ENCODE assay signal across 7 mouse cellular contexts in genomic region chr14:53080556-53080955, GRCm38 (mm10).
DNase-seq lines count a peak whose midpoint lies in the region; ATAC-seq and TF ChIP-seq lines count a peak whose summit lies in the region.
"Not testable (repeated sequence)": the region's sequence is repeated elsewhere in the genome, so short reads cannot be mapped to it uniquely, and the experiment has no call there.

No protein-coding gene starts in this region.

- H3K9ac ChIP-seq in MEL (ENCODE audit: control insufficient read depth, low read depth, low read length, poor library complexity, severe bottlenecking): not testable (repeated sequence)

- not testable (repeated sequence) for TF ChIP-seq EP300 in MEL (IDR thresholded peaks at IDR 0.05; ENCODE audit: low read depth in 1 of 2, low read length in 2 of 2)

- not testable (repeated sequence) for H3K4me1 ChIP-seq in MEL (ENCODE audit: control insufficient read depth in 1 of 2, insufficient read depth in 2 of 2, low read length in 2 of 2)

- not testable (repeated sequence) for TF ChIP-seq CTCF in MEL (IDR thresholded peaks at IDR 0.05 in 2 of 3, conservative IDR thresholded peaks at IDR 0.05 in 1 of 3; ENCODE audit: control insufficient read depth in 1 of 3, insufficient read depth in 1 of 3, low read depth in 2 of 3, low read length in 3 of 3, poor library complexity in 1 of 3, severe bottlenecking in 1 of 3)

- H3K4me3 ChIP-seq in MEL (ENCODE audit: control insufficient read depth in 1 of 2, insufficient read depth in 1 of 2, low read depth in 2 of 2, low read length in 2 of 2): not testable (repeated sequence)

- not testable (repeated sequence) for TF ChIP-seq RAD21 in MEL (IDR thresholded peaks at IDR 0.05; ENCODE audit: low read depth, low read length)

- TF ChIP-seq POLR2A in MEL (IDR thresholded peaks at IDR 0.05; ENCODE audit: control insufficient read depth in 1 of 2, insufficient read depth in 1 of 2, low read depth in 1 of 2, low read length in 2 of 2, poor library complexity in 1 of 2): not testable (repeated sequence)

- not testable (repeated sequence) for H3K79me2 ChIP-seq in MEL (ENCODE audit: control insufficient read depth, insufficient read depth, low read length, poor library complexity)

- H3K27me3 ChIP-seq in MEL (ENCODE audit: control insufficient read depth in 1 of 2, insufficient read depth in 2 of 2, low read length in 2 of 2): not testable (repeated sequence)

- not testable (repeated sequence) for H3K27ac ChIP-seq in MEL (ENCODE audit: control insufficient read depth, low read depth, low read length)

- ATAC-seq in inflammation-experienced regulatory T-cells, adult 6 months: peak; percentile 14

- H3K36me3 ChIP-seq in MEL (ENCODE audit: control insufficient read depth in 1 of 2, insufficient read depth in 2 of 2, low read length in 2 of 2): not testable (repeated sequence)

- peak; percentile 17 for DNase-seq in CD4-positive, CD25-positive, alpha-beta regulatory T cell, adult 2 months (ENCODE audit: low read depth, low spot score)
- DNase-seq in MEL (ENCODE audit: low read depth, low spot score): peak; percentile 1
- DNase-seq in naive thymus-derived CD4-positive, alpha-beta T cell, adult 2 months (ENCODE audit: low read depth): peak; percentile 34
- DNase-seq in thymus, postnatal 0 days (ENCODE audit: low spot score): peak; percentile 54
- DNase-seq in thymus, postnatal 14 days: peak; percentile 58
- peak; percentile 32 for DNase-seq in thymus, postnatal 4 days

- H3K9me3 ChIP-seq in MEL (replicated peaks; ENCODE audit: insufficient read depth, low read length): not testable (repeated sequence)

Comparison
In these comparisons a context has a peak if more than half of its experiments do, and no peak if none do; other contexts are left out.
1. DNase-seq: peak in every context shown above with its lines; median percentile 58 in thymus, postnatal 14 days; 54 in thymus, postnatal 0 days; 34 in naive thymus-derived CD4-positive, alpha-beta T cell, adult 2 months; 32 in thymus, postnatal 4 days; 17 in CD4-positive, CD25-positive, alpha-beta regulatory T cell, adult 2 months; 1 in MEL.